Mouse (Mus musculus) induced T-regulatory cell, adult 2 months (primary cell): Measurements from ENCODE around the gene Dlg1.

ENCODE experiments used
- DNase-seq: peaks from one replicate; pipeline ENCODE4 v3.0.0-alpha.2; 2012; ENCODE audit warnings: low read depth

The Dlg1 gene

DNA sequence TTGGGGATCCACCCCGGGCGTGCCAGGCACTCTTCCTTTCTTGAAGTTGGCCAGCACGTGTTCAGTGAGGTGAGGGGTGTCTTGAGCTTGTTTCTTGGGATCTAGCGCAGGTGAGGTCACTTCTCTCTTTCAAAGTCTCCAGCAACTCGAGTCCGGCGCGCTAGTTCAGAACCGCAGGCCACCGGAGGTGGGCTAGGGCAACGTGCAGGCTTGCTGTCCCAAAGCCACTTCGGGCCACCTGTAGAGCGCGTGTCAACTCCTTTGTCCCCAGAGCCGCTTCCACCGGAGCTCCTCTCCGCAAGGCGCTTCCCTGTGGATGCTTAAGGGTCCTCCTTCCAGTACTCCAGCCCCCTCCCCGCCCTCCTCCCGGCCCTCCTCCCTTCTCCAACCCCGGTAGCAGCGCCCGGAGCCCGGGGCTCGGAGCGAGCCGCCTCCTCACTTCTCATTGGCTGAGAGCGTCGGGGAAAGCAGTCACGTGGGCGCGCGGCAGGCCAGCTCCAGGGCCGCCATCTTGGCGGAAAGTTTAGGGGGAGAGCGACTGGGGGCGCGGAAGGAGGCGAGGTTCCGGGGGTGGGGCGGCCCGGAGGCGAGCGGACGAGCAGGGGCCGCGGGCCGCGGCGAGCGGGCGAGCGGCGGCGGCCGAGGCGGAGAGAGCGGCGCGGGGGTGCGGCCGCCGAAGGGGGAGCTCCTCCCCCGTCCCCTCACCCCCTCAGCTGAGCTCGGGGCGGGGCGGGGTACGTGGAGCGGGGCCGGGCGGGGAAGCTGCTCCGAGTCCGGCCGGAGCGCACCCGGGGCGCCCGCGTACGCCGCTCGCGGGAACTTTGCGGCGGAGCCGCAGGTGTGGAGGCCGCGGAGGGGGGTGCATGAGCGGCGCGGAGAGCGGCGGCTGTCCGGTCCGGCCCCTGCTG lies at the start of gene Dlg1:
Gene Dlg1 (plus strand): TSS at position 65 of the 908 bp plus-strand sequence.
- DNase-seq: peak; percentile 92

DNA sequence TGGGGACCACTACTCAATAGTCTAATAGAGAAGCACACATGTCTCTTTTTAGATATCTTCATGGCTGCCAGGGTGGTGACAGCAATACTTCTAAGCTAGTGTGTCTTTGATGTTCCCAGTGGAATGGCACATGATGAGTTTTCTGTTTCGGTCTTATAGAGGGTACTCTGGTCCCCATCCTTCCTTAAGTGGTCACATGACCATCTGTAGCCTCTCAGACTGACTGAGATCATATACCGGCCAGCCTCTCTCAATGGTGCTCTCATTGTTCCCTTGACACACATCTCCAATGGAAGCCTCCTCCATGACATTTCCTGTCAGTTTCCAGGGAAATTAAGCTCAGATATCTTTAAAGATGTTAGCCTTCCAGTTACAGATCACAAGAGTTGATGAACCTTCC lies 46.9 kb upstream of the Dlg1 start:
- no peak for DNase-seq

DNA sequence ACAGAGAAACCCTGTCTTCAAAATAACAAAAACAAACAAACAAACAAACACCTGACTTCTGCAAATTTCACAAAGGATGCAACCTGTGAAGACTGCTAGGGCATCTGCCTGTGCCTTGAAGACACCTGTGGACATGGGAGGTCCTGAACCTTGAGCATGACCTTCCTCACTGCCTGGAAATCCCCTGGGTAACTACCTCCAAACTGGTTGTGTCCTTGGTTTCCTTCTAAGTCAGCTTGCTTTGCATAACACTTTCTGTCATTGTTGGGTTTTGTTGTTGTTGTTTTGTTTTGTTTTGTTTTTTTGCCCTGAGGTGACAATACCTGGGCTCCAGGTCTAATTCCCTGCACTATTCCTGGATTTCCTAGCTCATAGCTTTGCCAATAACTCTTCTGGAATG lies 46.1 kb upstream of the Dlg1 start:
- DNase-seq: peak; percentile 3

DNA sequence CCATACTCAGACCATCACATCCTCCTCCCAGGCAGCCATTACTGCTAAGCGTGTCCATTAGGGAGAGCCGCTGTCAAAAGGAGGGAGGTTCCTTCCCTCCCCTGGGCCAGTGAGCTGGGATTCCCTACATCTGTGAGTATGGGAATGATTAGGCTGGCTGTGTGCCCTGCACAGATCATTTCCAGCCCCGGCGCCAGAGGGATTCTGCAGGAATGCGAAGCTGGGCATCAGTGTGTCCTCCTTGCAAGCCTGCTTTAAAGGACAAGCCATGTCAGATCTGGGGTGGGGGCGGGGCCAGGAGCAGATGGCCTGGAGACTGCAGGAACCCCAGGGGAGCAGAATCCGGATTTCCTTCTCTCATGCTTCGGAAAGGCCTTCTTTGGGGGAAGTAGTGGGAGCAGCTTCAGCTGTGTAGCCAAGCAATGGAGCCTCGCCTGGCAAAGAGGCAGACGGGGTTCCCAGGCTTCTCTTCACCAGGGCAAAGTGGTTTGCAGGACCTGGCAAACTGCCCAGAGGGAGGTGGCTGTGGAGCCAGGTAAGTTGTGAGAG lies 45.3 kb upstream of the Dlg1 start:
- no peak for DNase-seq

DNA sequence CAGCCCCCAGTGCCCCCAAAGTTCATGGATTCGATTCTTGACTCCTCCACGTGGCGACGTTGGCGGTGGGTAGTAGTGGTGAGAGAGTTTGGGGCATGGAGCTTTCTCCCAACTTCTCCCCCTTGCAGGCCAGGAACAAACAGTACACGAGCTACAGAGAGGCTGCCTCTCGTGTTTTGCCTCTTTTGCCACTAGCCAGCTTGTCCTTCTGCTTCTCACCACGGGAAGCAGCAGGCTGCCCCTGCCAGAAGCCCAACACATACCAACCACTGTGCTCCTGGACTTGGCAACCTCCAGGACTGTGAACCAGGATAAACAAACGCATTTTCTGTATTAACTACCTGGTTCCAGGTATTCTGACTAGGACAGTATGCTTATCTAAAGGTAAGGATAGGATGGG lies 44.6 kb upstream of the Dlg1 start:
- no peak for DNase-seq

DNA sequence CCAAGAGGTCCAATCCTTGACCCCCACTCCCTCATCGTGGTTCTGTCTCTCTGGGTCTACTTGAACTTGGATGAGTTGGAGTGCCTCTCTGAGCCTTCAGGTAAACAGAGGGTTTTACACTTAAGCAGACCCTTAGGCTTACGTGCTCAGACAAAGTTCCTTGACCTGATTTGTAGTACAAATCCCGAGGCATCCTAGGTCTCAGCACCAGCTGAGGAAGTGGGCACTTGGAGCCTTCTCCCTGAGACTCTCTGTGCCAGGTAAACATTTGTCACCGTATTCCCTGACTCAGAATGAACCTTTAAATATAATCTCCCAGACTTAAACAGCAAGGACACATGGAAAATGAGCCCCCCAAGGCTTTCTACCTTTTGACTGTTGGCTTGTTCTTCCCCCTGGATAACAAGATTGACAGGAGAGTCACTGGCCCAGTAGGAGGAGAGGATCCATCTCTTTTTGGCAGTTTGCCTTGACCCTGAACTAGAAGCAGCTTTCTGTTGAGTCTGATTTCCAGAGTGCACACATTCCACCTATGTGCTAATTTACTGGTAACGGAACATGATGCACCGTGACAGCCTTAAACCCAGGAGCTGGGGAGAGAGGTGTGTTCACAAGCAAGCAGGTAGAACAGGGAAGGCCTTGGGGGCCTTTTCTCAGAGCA lies 43.4 kb upstream of the Dlg1 start:
- DNase-seq: no peak

DNA sequence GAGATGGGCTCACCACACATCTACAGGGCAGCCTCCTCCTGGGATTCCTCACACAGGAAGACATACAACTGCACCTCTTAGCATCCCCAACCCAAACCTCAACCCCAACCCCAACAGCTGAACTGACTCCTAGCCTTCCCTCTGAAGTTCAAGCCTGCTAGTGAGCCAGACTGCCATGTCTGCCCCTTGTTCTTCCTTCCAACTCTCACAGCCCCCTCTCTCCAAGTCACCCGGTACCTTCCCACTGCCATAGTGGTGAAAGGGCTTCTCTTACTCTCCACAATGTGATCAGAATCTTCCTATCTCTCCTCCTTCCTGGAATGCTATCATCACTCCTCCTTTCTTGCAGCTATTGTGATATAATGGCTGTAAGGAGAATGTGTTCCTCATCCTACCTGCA lies 40.9 kb upstream of the Dlg1 start:
- DNase-seq: no peak

DNA sequence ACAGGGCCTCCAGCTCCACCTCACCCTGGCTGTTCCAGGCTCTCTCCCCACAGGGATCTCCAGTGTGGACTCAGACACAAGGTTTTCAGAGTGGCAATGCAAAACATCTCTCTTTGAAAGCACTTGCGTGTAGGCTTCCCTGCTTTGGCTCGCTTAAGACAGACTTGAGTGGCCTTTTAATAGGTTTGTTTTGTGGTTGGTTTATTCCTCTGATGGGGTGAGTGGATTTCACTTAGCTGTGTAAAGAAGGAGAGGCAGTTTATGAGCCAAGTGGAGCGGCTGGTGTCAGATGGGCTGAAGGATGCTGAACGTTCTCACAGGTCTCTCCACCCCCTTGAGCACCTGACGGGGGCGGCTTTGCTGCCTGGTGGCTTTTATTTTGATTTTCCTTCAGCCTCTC lies 40.1 kb upstream of the Dlg1 start:
- DNase-seq: no peak

DNA sequence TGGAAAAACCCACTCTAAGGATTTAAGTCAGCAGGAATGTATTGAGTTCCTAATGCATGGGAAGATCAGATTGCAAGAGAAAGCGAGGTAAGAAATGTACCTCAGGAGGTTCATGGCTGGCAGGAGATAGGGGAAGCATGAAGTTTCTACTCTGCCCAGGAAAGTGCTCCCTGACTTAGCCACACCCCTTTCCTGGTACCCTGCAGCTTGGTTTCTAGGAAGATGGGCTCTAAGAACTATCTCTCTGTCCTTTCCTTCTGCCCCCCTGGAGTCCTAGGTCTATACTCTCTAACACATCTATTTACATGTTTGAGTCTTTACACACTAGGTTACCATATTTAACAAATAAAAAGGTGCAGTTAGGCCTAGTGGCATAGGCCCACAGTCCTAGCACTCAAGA lies 38.5 kb upstream of the Dlg1 start:
- DNase-seq: no peak

DNA sequence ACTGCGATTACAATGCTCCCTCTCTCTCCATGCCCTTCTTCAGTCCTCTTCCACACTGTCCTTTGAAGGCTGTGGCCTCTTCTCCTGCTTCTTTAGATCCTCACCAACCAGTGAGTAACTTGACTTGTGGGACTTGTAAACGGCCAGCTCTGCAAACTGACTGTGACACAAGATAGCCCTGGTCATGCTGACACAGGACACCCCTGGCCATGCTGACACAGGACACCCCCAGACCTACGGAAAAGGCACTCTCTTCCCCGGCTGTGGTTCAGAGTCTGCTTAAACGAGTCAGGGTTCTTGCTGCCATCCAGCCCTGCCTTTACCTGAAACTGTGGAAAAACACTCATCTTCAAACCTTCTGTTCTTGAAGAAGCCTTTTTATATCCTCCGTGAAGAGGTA lies 36.9 kb upstream of the Dlg1 start:
- DNase-seq: no peak

DNA sequence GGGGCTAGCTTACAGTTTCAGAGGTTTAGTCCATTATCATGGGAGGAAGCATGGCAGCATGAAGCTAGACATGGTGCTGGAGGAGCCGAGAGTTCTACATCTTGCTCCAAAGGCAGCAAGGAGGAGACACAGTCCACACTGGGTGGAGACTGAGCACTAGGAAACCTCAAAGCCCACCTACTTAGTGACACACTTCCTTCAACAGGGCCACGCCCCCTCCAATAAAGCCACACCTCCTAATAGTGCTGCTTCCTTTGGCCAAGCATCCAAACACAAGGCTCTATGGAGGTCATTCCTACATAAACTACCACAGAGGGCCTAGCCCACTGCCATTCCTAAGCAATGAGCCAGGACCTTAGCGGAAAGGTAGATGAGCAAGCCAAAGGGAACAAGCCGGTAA lies 32.9 kb upstream of the Dlg1 start:
- no peak for DNase-seq

DNA sequence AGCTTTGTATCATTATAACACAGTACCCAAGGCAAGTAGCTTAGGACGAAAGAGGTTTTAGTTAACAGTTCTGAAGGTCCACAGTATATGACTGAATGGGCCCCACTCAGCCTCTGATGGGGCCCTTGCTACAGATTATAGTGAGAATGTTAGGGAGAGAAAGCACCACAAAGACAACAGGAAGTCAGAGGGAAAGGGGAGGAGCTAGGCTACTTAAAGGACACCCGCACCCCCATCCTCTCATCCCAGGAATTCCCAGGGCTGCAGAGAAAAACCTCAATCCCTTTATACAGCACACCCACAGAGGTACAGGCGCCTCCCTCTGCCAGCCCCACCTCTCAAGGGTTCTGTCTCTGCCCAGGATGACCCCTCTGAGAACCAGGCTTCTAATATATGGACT lies 32.2 kb upstream of the Dlg1 start:
- no peak for DNase-seq

DNA sequence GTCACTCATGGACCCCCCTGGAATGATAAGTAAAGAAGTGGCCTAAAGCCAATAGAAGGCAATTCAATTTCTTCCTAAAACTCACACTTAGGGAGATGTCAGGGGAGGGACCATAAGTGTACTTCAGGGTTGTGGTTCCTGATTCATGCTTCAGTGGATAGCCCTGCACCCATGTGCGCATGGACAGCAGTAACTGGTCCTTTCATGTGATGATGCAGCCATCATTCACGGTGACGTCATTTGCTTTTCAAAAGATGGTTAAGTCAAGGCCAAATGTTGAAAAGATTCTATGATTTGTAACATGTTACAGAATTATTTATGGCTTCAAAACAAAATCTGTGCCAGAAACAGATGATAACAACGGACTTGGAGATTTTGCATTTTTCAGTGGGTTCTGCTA lies 28.9 kb upstream of the Dlg1 start:
- no peak for DNase-seq

DNA sequence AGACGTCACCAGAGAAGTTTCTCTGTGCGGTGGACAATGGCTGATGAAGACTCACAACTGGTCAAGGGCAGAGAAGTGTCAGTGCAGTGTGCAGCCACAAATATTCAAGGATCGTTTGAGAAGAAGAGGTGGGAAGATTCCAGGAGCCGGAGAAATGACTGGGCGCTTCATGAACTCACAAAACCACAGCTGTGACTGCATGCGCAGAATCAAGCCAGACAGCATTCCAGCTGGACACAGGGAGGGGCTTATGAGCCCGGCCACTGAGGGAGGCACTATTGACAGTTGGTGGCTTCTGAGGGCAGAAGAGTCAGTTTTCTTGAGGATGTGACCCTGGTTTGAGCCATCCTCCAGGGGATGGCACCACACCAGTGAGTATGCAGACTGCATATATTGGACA lies 24.9 kb upstream of the Dlg1 start:
- no peak for DNase-seq

DNA sequence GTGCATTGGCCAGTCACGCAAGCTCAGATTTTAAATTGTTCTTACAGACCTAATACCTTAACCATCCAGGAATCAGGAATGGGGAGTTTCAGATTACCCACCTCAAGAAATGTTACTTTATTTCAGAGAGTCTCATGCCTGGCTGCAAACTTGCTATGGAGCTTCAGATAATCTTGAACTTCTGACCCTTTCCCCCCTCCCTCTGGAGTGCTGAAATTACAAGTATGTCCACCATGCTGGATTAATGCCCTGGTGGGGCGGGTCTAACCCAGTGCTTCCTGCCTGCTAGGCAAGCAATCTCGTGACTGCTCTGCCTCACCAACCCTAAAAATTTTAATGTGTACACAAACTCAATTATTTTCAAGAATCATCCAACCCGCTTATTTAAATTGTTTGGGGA lies 23.3 kb upstream of the Dlg1 start:
- no peak for DNase-seq

DNA sequence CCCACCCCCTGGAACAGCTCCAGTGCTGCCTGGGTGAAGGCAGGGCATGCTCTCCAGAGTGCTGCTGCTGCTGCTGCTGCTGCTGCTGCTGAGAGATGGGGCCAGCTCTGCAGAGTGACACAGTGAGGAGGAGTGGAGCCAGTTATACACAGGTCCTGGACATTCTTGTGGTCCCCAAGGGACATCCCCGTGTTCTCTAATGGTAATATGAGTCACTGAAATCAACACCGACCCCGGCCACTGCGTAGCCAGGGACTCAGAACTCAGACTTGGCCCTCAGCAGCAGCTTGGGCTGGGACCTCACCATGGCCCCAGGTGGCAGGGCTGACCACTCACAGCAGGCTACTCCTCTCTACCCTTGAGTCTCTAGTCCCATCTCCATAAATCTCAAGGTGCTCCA lies 21.5 kb upstream of the Dlg1 start:
- no peak for DNase-seq

DNA sequence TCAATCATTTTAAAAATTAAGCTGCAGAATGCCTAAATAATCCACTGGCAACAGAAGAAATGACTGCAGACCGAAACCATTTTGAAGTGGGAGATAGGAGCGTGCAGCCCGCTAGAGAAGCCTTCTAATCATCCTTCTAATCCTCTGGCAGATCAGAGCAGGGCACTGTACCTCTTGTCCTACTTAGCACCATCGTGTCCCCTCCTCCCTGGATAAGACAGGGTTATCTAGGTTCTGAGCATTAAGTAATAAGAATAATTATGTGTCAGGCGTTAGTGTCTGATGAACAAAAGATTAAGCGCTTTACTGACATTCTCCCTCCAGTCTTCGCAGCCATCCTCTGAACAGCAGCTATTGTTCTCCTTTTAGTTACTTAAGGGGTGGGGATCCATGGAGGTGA lies 16.0 kb upstream of the Dlg1 start:
- DNase-seq: no peak

DNA sequence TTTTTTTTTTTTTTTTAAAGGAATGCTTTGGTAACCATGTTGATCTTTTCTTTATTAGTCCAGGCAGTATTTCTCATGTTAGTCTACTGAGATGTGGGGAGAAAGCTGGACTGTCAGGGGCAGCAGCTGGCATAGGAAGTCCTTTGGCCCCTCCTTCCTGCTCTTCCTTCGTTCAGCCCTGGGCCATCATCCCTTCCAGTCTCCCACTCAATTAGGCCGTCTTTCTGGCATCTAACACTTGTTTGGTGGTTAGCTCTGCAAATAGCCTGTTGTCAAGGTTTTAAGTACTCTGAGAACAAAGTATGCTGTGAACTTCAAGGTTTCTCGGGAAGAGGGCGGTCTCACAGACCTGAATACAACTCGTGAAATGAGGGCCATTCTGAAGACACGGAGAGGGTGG lies 12.5 kb upstream of the Dlg1 start:
- DNase-seq: no peak

DNA sequence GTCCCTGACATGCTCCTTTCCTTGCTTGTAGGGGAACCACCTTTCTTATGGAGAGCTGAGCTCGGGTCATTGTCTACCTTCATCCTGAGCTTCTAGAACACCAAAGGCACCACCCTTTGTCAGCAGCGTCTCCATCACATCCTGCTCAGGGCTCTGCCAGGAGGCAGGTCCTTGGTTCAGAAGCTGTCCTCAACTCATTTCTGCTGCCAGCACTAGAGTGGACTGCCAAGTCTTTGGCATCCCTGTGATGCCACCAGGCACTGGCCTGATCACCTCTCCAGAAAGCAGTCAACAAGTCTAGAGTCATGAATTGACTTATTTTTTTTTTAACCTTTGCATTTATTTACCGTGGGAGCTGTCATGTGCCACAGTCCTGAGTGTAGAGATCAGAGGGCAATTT lies 11.7 kb upstream of the Dlg1 start:
- no peak for DNase-seq

DNA sequence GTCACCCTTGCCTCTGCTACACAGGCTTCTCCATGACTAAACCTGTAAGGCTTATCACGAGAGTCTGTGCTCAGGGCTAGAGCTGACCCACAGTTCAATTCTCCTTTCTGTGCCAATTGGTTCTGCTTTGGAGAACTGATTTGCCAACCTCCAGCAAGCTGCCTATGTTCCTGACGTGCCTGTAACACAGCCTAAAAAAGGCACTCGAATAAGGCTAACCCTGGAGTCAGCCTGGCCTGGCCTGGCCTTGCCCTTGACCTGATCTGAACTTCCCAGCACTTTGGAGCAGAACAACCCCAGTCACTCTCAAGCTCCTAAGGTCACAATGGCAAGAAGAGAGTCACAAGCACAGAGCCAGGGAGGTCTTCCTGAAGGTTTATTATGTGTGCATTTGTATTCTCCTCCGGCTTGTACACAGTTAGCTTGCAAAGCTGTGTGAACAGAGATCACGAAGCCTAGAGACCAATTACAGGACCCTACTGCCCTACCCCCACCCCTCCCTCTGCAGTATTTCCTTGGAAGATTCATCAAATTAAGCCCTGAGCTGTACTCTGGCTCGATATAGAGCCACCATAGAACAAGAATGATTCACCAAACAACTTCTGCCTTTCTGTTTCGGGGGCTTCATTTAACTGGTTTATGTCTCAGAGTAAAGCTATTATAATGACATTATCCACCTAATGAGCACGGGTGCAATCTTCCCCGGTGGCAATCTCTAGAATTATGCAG lies 11.0 kb upstream of the Dlg1 start:
- no peak for DNase-seq

DNA sequence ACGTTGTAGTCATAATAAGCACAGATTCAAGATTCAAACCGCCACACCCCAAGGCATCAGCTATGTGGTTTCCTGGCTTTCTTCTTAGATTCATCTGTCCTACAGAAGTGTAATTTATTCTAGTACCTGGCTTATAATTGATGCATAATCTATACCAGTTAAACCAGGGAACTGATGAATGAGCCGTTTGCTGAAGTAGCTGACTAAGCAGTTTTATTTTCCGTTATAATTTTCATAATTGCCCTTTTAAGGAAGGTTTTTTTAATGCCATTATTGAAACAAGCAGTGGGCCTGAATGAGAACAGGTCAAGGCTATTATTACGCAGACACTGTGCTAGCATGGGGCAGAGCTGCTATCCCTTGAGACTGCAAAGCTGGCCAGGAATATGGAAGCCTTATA lies 9.6 kb upstream of the Dlg1 start:
- no peak for DNase-seq

DNA sequence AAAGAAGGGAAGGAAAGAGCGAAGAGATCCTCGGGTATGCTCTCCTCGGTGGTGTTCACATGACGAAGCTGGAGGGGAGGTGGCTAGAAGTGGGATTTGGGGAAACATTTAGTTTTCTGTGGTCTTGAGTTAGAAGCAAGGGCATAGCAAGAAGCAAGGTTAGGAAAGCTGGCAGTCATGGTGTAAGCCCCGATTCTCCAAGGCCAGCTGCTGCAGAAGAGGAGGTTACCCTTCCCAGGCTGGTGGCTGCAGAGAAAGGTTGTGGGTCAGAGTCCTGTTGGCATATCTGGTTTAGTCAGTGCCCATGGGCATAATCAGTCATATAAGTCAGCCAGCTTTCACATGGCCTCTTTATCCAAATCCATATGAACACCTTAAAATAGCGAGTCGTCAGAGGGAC lies 9.2 kb upstream of the Dlg1 start:
- DNase-seq: no peak

DNA sequence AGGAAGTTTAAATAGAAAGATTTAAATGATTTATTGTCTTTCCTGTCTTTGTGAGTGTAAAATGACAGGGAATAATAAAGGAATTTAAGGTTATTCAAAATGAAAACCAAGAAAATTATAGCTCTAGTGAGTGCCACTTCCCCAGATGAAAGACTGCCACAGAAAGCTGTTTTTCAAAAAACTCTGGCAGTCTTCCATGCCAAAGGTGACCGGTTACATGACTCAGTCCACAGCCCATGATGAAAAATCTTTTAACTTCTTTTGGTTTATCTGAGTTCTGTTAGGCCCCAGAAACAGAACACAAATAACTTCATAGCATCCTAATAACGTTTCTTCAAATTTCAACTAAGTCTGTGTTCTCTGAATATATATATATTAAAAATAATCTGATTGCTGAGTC lies 7.7 kb upstream of the Dlg1 start:
- DNase-seq: no peak
